Comparison of ENCODE assay signal across 1 mouse cellular context in genomic region chr11:109270366-109270765, GRCm38 (mm10).
TF ChIP-seq lines count a peak whose summit lies in the region.

No protein-coding gene starts in this region.

TF ChIP-seq in CH12.LX, 34 proteins besides CTCF, POLR2A, EP300 and RAD21 (continued from another document):
- TF ChIP-seq JUN (IDR thresholded peaks at IDR 0.05; ENCODE audit: insufficient read depth, low read depth, low read length): no peak
- no peak for TF ChIP-seq JUND (conservative IDR thresholded peaks at IDR 0.05; ENCODE audit: low read depth, low read length)
- peak; percentile 48; the same call in 1 of the 2 replicates for TF ChIP-seq NELFE (IDR thresholded peaks at IDR 0.05; ENCODE audit: low read depth, low read length)
- 0 out of 2 replicates have a peak, but pooled peaks have one; percentile 35 for TF ChIP-seq RCOR1 (conservative IDR thresholded peaks at IDR 0.05; ENCODE audit: low read depth, low read length)
- TF ChIP-seq GABPA (IDR thresholded peaks at IDR 0.05; ENCODE audit: insufficient replicate concordance, low read depth, low read length): no peak
- TF ChIP-seq MAZ (IDR thresholded peaks at IDR 0.05; ENCODE audit: low read depth, low read length): peak; percentile 66; the same call in 1 of the 2 replicates
- TF ChIP-seq MEF2A (IDR thresholded peaks at IDR 0.05; ENCODE audit: borderline replicate concordance, low read depth, low read length): 0 out of 2 replicates have a peak, but pooled peaks have one; percentile 36
- no peak; the same call in 1 of the 2 replicates for TF ChIP-seq ZKSCAN1 (IDR thresholded peaks at IDR 0.05; ENCODE audit: borderline replicate concordance, low read depth, low read length)
- TF ChIP-seq CHD2 (IDR thresholded peaks at IDR 0.05; ENCODE audit: low read length): no peak
- TF ChIP-seq MXI1 (IDR thresholded peaks at IDR 0.05; ENCODE audit: low read depth, low read length): peak; percentile 49; the same call in 1 of the 2 replicates
- no peak for TF ChIP-seq TBP (conservative IDR thresholded peaks at IDR 0.05; ENCODE audit: low read depth, low read length)
- no peak for TF ChIP-seq ZC3H11A (IDR thresholded peaks at IDR 0.05; ENCODE audit: low read depth, low read length)
TF ChIP-seq in CH12.LX: peak in this region for 8.
